In the genomic region with DNA sequence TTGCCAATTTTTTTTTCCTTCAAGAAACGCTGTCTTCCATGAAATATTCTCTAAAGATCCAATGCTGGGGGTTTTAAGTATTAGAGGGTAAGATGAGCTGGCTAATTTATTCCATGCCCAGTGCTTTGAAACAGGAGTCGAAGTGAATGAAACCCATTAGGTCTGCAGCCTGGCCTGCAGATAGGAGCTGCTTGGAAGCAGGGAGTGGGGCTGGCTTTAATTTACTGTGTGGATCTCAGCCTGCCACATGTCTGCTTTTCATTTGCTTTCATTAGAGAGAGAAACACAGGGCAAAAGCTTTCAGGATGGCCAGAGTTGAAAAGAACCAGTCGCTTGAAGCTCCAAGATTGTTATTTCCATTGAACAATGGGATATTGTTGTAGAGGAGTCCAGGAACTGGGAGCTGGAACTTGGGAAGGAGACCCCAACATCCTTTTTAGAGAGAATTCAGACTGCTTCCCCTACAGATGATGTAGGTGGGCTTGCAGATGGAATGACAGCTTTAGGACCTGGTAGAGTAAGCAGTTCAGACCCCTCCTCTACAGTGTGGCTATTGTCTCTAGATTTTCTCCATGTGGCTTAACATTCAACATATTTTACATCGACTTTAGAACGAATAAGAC, we compare ENCODE assay signal across 16 mouse cellular contexts.
A peak's percentile ranks its signal among the peaks of the same experiment; 100 is the strongest.
DNase-seq lines count a peak whose midpoint lies in the region; ATAC-seq and TF ChIP-seq lines count a peak whose summit lies in the region.
"Had no signal": no experiment of that assay in that cellular context is flagged by ENCODE, and none has a peak within 500 bp of the region (broad histone marks: within the 10 kb centered on the region; RNA-seq: fewer than 3 reads in every experiment).

No protein-coding gene starts in this region.

- H3K27me3 ChIP-seq in kidney, embryonic 14.5 days (ENCODE audit: control insufficient read depth, insufficient read depth, low read length) = no peaks in the 10 kb centered on the region
- H3K27me3 ChIP-seq in stomach, postnatal 0 days (ENCODE audit: control insufficient read depth, insufficient read depth, low read length) = no peaks in the 10 kb centered on the region
- H3K27me3 ChIP-seq: liver, embryonic 13.5 days; megakaryocyte, embryonic 14.5 days had no signal

- no peak for TF ChIP-seq CTCF in embryonic fibroblast, embryonic 13.5 days (IDR thresholded peaks at IDR 0.05; ENCODE audit: borderline replicate concordance, insufficient read depth, low read length)
- no peak for TF ChIP-seq CTCF in stomach, postnatal 0 days (IDR thresholded peaks at IDR 0.05; ENCODE audit: low read depth)

- no peak for TF ChIP-seq EP300 in stomach, postnatal 0 days (optimal IDR thresholded peaks at IDR 0.05)

- 37% methylated on average over 5 of the region's 5 CpGs for WGBS in kidney, embryonic 14.5 days
- 52% methylated on average over 5 of the region's 5 CpGs for WGBS in stomach, postnatal 0 days

- H3K4me2 ChIP-seq in kidney, embryonic 14.5 days (replicated peaks; ENCODE audit: low read depth, low read length) = no peak overlapping the region
- H3K4me2 ChIP-seq in stomach, postnatal 0 days (replicated peaks; ENCODE audit: low read depth) = no peak overlapping the region
- H3K4me2 ChIP-seq: liver, embryonic 13.5 days had no signal

- no peaks in the 10 kb centered on the region for H3K9me3 ChIP-seq in kidney, embryonic 14.5 days (ENCODE audit: control insufficient read depth, low read length)
- no peaks in the 10 kb centered on the region for H3K9me3 ChIP-seq in stomach, postnatal 0 days (ENCODE audit: control insufficient read depth, low read length)
- H3K9me3 ChIP-seq: liver, embryonic 13.5 days; megakaryocyte, embryonic 14.5 days had no signal

- H3K4me3 ChIP-seq in kidney, embryonic 14.5 days (ENCODE audit: low read length) = no peak overlapping the region
- H3K4me3 ChIP-seq in embryonic fibroblast, embryonic 13.5 days (ENCODE audit: insufficient read depth, low read length) = no peak overlapping the region
- H3K4me3 ChIP-seq in stomach, postnatal 0 days (ENCODE audit: low read depth, low read length) = no peak overlapping the region
- H3K4me3 ChIP-seq: heart, adult 2 months; liver, embryonic 13.5 days; megakaryocyte, embryonic 14.5 days had no signal

- no peak for DNase-seq in kidney, postnatal 25 days
- peak; percentile 82 for DNase-seq in embryo, embryonic 11 days
- peak; percentile 66 for DNase-seq in mesoderm, embryonic 11.5 days (ENCODE audit: low read depth, low spot score)
- DNase-seq in stomach, postnatal 0 days (ENCODE audit: low spot score) = no peak
- DNase-seq in retina, embryonic 14.5 days (ENCODE audit: low spot score) = no peak
- DNase-seq in heart, adult 11 months = no peak
- DNase-seq: B cell, adult 2 months; cerebellum, adult 18-20 months; heart, adult 2 months; liver, embryonic 13.5 days had no signal

- H3K9ac ChIP-seq in kidney, embryonic 14.5 days (ENCODE audit: low read depth, low read length) = no peak overlapping the region
- no peak overlapping the region for H3K9ac ChIP-seq in stomach, postnatal 0 days (ENCODE audit: low read length)
- H3K9ac ChIP-seq: liver, embryonic 13.5 days had no signal

- peaks cover 9% of the 10 kb centered on the region for H3K4me1 ChIP-seq in kidney, embryonic 14.5 days (ENCODE audit: control insufficient read depth, insufficient read depth, low read length)
- H3K4me1 ChIP-seq in embryonic fibroblast, embryonic 13.5 days (ENCODE audit: control insufficient read depth, insufficient read depth, low read length) = peaks cover 7% of the 10 kb centered on the region
- H3K4me1 ChIP-seq in stomach, postnatal 0 days (replicated peaks; ENCODE audit: control insufficient read depth, insufficient read depth) = no peaks in the 10 kb centered on the region
- H3K4me1 ChIP-seq: liver, embryonic 13.5 days; megakaryocyte, embryonic 14.5 days had no signal

- ATAC-seq in kidney, embryonic 14.5 days (ENCODE audit: low FRiP score, low TSS enrichment) = peak; percentile 29; the same call in 1 of the 2 replicates
- ATAC-seq in stomach, postnatal 0 days (ENCODE audit: low FRiP score, low TSS enrichment) = no peak
- ATAC-seq: forebrain, embryonic 14.5 days; hindbrain, embryonic 16.5 days had no signal

- no peaks in the 10 kb centered on the region for H3K36me3 ChIP-seq in kidney, embryonic 14.5 days (ENCODE audit: control insufficient read depth, insufficient read depth, low read length)
- no peaks in the 10 kb centered on the region for H3K36me3 ChIP-seq in stomach, postnatal 0 days (ENCODE audit: control insufficient read depth, insufficient read depth, low read length)
- H3K36me3 ChIP-seq: liver, embryonic 13.5 days had no signal

- H3K27ac ChIP-seq in kidney, embryonic 14.5 days (ENCODE audit: low read depth, low read length) = peak overlapping the region; percentile 47; the same call in 1 of the 2 replicates
- peak overlapping the region; percentile 13; the same call in 1 of the 2 replicates for H3K27ac ChIP-seq in embryonic fibroblast, embryonic 13.5 days (ENCODE audit: insufficient read depth, low read length)
- no peak overlapping the region for H3K27ac ChIP-seq in stomach, postnatal 0 days (replicated peaks)
- H3K27ac ChIP-seq: heart, adult 2 months; kidney, postnatal 0 days; liver, embryonic 13.5 days had no signal

- TF ChIP-seq POLR2A in embryonic fibroblast, embryonic 13.5 days (IDR thresholded peaks at IDR 0.05; ENCODE audit: low read depth, low read length) = no peak

Comparison
In these comparisons a context has a peak if more than half of its experiments do, and no peak if none do; other contexts are left out.
1. DNase-seq: peak in embryo, embryonic 11 days (single experiment) and mesoderm, embryonic 11.5 days (single experiment); none in kidney, postnatal 25 days (0 of 2), stomach, postnatal 0 days (single experiment), retina, embryonic 14.5 days (single experiment) and heart, adult 11 months (single experiment).